Mouse (Mus musculus) ovary, adult 18-20 months (tissue): ENCODE measurements at regions not wholly inside any gene's neighbourhood (a gene's known extent, or its start where the extent isn't known, plus 50 kb on each side); places are given as distances from the start of the nearest gene placed in this dataset.

ENCODE experiments used
- DNase-seq: peaks from one replicate; pipeline ENCODE4 v3.0.0; 2022; ENCODE audit warnings: low spot score, mixed read lengths

GRCm38 (mm10) chr1:35834180-35834579 is 234.0 kb upstream of the Hs6st1 start:
- DNase-seq, result no peak

DNA sequence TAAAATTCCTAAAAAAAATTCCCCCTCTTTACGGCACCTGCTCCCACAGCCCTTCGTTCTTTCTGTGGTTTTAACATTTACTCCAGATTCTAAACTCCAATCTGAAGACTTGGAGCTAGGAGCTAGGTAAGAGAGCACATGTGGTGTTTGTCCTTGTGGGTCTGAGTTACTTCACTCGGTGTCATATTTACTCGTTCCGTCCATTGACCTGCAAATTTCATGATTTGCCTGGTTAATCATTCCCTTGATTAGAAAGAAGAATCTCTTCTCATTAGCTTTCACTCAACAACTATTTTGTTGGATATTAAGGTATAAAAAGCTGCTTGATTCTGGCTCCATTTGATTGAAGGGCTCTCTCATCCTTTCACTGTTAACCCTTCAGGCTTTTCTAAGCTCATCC is 231.6 kb upstream of the Hs6st1 start:
- DNase-seq, result no peak

GRCm38 (mm10) chr1:35838625-35839024 is 229.6 kb upstream of the Hs6st1 start:
- no peak for DNase-seq

DNA sequence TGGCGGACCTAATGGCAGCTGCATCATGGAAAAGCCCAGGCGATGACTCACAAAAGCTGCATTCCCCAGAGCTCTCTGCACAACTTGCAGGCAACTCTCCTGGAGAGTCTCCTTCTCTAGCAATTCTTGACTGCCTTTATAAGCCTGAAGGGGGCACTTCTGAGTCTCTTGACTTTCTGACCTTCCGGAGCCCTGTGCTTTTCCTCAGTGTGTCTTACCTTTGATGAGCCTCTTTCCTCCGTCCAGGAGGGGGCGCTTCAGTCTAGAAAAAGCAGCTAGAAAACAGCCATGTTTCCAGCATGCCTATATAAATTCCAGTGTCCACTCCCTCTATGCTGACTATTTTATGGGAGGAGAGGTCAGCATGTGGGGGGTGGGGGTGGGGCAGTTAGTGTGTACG is 228.8 kb upstream of the Hs6st1 start:
- DNase-seq, result no peak

- DNase-seq, result no peak
Observed at GRCm38 (mm10) chr1:35841626-35842025, 226.6 kb upstream of the Hs6st1 start.

GRCm38 (mm10) chr1:35842707-35843106 is 225.5 kb upstream of the Hs6st1 start:
- no peak for DNase-seq

GRCm38 (mm10) chr1:35843566-35843965 is 224.6 kb upstream of the Hs6st1 start:
- DNase-seq, result no peak

DNA sequence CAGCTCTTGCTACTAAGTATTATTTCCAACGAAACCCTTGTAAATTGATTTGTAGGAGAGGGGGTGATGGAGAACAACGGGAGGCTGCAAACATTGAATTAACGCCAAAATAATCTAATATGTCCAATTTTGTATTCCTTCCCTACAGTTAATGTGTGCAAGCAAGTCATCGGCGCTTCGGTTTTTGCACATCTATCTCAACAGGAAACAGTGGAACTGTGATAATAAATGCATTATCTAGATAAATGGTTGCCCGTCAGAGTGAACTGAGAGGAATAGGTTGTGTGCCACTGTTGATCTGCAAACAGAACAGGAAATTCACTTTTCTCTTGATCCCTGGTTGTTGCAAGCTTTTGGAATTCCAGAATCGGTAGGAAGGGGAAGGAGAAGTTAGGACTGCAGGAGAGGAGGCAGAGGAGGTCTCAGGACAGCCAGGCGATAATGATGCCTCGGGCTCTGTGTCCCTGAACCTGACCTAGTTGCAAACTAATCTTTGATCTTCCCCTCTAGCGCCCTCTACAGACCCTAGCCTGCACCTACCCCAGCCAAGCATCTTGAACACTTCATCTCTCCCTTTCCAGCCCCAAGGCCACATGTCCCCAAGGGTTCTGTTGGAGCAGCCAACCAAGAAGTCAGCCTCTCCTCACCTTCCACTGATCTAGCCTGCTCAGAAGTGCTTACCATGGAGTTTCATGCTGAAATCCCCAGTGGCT is 221.8 kb upstream of the Hs6st1 start:
- DNase-seq, result no peak

DNA sequence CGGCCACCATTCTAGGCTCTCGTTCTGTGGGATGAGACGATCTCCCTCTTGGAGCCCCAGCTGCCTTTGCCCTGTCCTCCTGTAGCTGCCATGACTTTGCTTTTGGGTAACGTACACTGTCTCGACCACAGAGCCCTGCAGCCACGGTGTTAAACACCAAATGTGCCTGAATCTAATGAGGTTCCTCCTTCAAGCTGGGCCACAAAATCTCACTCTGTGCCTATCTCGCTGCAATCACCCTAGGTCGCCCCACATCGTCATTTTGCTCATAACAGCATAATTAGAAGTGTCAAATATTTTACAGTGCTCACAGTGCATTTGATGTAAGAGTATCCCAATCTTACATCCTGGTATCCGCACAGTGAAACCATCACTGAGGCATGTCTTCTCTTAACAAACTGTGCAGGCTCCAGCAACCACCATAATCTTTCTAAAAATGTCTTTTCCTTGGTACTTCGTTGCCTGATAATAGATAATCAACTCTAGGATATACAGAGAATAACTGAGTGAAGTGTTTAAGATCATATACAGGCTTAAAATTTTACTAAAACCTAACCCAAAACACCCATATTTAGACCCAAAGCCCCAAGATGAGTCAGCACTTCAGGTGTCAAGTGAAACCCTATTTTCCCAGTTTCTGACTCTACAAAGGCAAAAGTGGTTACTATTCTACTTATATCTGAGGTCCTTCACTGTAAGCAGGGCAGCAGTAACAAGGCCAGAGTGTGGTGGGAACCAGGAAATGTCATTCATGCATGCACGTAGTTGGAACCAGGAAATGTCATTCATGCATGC is 219.8 kb upstream of the Hs6st1 start:
- no peak for DNase-seq

DNA sequence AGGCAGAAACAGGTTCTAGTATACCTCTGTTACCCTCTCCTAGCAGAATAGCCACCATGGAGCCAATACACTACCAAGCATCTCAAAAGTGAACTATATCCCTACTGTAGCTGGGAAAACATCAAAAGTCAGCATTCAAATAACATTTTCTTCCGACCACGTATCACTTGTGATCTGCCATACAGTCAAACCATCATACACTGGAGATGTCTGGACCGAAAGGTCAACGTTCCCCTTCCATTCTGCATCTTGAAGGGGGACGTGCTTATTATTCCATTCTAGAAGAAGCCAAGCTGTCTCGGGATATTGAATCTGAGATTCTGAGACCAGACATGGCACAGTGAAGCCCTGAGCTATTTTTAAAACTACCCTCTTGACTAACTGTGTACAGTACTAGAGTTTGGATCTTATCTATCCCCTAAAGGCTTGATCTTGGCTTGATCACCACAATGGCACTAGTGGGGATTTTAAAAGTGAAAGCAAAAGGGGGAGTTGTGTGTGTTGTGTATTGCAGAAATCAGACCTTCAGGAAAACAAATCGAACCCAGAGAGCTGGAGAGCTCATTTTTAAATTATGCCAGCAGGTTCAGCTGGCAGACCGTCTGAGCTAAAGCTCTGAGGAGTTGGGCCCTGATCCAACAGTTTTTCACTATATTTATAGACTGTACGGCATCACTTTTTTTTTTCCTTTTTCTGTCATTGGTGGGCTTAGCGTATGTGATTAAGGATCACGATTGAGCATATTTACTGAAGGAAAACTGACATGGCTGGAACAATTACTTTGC is 218.6 kb upstream of the Hs6st1 start:
- no peak for DNase-seq

- no peak for DNase-seq
Observed at GRCm38 (mm10) chr1:35850191-35850545, 218.0 kb upstream of the Hs6st1 start.

DNA sequence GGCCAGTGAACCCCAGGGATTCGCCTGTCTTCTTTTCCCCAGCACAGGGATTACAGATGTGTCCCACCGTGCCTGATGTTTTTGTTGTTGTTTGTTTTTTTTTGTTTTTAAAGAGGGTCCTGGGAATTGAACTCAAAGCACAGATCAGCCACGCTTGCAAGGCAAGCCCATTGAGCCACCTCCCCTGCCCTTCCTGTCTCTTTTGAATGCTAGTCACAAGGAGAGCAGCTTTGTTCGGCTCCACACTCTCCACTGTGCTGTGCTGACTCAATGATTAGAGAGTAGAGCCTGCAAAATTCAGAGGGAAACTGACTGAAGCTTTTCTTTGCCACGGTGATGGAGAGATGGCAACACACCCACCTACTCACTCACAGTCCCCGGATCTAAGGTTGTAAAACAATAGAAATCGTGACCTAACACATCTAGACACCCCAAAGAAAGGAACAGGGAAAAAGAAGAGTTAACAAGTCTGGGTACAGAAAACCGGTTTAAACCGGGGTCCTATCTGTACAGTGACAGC is 217.6 kb upstream of the Hs6st1 start:
- DNase-seq, result no peak

- DNase-seq, result no peak
Observed at GRCm38 (mm10) chr1:35851681-35852409, 216.4 kb upstream of the Hs6st1 start.

DNA sequence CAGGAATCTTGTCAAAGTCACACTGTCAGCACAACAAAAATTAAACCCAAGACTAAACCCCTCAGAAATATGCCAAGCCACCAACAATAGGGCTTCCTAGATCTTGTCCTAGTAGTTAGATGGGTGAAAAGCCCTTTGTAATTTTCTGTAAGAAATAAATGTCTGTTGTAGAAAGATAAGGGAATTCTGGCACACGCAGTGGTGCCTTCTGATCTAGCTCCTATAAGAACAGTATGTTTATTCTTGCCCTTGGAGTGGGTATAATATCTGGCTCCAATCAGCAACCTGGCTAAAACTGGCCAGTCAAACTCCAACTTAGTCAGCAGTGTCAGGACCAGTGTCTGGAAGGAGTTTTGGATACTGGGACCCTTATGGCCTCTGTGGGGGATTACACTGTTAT is 215.2 kb upstream of the Hs6st1 start:
- DNase-seq, result no peak

GRCm38 (mm10) chr1:35855650-35856049 is 212.6 kb upstream of the Hs6st1 start:
- no peak for DNase-seq

- no peak for DNase-seq
Observed at GRCm38 (mm10) chr1:35858342-35858741, 209.9 kb upstream of the Hs6st1 start.

DNA sequence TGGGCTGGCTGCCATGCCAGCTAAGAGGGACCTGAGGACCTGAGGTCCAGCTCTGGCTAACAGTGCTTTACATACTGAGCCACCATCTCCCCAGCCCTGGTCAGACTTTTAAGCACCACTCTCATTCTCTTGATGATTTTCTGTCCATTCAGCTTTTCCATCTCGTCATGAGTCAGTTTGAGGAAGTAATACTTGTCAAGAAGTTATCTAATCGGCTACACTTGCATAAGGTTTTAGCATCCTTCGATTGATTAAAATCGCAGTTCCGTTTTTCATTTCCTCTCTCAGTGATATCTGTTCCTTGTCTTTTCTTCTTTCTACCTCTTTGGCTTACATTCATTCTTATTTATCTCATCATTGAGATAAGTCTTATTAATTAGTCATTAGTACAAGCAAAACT is 207.4 kb upstream of the Hs6st1 start:
- no peak for DNase-seq

DNA sequence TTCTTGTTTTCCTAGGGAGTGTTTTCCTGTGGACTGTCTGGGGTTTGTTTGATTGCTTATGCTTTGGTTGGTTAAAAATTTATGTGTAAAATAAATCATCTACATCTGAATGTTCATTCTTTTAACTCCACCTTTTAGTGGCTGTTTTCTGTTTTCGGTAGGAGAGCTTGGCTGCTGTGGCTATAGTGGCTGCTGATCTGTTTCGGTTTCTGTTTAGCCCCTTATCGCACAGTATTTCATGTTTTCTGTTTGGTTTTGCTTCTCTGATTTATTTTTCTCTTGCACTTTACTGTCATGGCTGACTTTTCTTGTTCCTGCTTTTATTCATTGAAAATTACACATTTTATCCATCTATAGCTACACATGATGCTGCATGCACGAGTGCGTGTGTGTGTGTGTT is 206.0 kb upstream of the Hs6st1 start:
- DNase-seq, result no peak

DNA sequence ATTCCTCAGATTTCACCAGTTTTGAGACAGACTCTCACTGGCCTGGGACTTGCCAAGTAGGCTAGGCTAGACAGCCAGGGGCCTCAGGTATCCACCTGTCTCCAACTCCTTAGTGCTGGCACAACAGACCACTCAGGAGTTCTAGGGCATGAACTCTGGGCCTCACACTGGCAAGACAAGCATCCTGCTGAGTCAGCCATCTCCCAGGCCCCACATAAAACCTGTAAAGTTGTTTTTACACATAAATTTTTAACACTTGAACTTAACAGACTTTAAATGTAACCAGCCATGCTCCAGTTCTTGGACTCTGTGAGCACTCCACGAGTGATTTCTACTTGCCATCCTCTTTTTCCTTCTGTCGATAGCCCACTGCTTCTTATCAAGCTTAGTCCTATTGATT is 205.5 kb upstream of the Hs6st1 start:
- DNase-seq, result no peak

DNA sequence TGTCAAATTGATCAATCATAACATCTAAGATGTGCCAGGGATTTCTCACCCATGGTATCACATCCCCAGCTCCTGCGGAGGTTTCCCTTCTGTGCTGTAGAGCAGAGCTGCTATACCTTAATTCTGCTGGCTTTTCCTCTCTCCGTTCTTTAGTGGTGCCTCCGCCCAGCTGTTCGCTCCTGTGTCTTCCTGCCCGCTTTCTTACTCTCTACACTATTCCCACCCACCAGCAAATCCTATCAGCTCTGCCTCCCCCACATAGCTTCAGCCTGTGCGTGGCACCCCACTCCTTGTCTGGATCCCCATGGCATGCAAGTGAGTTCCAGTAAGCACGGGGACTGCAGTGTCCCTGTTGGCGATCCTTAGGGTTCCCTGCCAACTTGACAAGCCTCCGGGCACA is 204.0 kb upstream of the Hs6st1 start:
- no peak for DNase-seq

DNA sequence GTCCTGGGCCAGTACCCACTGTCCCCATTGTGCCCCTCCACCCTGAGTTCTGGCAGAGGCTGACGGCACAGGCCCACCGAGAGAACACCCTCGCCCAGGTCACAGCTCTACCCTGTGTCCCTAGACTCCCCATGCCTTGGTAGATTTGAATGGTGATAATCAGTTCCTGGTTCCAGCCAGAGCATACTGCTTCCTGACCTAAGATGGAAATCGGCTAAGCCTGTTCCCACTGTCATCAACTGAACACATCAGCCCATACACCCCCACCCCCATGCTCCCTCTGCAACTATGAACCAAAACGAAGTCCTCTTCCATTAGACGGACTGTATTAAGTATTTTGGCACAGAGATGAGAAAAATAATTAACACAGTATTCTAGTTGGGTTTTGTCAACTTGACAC is 202.9 kb upstream of the Hs6st1 start:
- no peak for DNase-seq

GRCm38 (mm10) chr1:35866643-35867042 is 201.6 kb upstream of the Hs6st1 start:
- no peak for DNase-seq
